Mouse (Mus musculus) layer of hippocampus, adult 9-11 months (tissue): Measurements from ENCODE around the gene D5Ertd579e.

Experiments
- DNase-seq: peaks from one replicate; pipeline ENCODE4 v3.0.0; 2022

D5Ertd579e gene

GRCm38 (mm10) chr5:36567627-36568026 lies 128.2 kb downstream of the D5Ertd579e start:
- no peak for DNase-seq

DNA sequence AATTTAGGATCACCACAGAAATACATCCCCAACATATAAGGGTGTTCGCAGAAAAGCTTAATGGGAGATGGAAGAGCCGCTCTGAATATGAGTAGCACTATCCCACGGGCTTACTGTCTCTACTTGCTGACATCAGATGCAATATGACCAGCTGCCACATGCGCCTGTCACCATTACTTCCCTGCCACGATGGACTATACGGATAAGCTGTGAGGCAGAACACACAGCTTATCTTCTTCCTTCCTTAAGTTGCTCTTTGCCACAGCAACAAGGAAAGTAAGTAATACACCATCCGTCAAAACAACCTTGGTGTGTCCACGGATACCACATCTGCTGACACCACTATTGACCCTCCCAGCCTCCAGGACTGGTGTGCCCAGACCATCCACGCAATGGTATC lies 131.3 kb downstream of the D5Ertd579e start:
- no peak for DNase-seq

DNA sequence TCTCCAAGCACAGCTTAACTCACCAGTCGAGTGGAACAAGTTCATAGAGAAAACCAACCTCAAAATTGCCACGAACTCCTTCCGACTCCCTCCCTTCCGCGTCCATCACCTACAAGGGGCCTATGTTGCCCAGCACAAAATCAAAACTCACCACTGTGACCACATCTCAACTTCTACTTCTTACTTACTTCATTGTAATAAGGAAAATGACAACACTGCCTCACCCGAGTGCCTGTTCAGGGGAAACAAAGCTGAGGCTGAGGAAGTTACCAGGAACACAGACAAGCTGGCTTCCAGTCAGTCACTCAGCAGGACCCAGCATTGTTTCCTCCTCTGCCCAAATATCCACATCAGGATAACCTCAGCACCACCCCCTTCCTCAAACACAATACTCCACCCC lies 132.1 kb downstream of the D5Ertd579e start:
- no peak for DNase-seq

DNA sequence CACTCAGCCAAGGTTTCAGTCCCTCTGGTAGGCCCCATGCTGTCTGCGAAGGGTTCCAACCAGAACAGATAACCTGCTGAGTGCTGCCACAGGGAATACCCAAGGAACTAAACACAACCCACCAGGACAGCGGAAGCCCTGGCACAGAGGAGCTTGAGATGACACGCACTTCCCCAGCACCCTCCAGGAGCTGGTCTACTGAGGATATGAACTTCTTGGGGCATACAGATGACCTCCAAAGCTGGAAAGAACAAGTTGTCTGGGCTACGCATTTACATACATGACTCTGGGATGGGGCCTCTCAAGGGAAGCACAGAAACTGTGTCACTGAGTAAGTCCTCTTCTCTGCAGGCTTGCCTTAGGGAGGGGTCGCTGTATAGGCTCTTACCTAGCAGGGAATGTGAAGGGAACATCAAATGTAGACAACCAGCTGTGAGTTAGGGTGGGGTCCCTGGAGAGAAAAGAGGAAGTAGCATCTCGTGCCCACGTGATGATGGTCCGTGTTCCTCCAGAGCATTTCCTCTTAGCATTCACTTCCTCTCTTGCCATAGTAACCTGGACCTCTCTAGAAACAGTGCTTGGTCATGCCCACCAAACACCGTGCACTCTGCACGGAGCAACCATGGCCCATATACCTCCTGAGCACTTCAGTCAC lies 132.9 kb downstream of the D5Ertd579e start:
- DNase-seq, result peak; percentile 74

- DNase-seq, result peak; percentile 69
Observed at GRCm38 (mm10) chr5:36561509-36561908, 134.3 kb downstream of the D5Ertd579e start.

GRCm38 (mm10) chr5:36560490-36560889 lies 135.3 kb downstream of the D5Ertd579e start:
- no peak for DNase-seq

DNA sequence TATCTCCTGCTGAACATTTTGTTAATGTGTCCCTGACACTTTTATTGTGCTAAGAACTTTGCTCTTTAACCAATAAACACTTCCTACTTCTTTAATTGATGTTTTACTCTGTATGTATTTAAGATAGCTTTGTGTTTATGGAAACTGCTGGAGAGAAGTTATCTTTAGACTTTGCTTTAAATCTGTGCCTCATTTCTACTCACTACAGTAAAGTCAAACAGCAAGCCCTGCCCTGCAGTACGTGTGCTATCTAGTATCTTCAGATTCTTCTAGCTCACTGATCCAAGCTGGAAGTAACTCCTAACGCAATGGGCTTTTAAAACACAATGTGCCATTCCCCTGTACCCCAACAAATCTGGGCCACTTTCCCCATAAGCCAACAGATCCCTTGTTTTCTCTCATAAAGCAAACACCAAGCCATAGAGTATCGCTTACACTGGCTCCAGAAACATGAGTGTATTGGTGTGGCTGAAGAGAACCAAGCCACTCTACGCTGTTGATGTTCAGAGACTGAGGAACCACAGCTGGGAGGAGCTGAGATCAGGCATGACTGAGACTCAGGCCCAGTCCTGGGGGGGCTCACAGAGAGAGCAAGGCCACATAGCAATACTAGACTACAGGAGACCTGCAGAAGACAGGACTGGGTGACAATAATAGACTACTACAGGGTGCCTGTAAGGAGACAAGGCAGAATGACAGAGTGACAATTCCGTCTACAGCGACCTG lies 136.2 kb downstream of the D5Ertd579e start:
- DNase-seq, result no peak

- DNase-seq, result no peak
Observed at GRCm38 (mm10) chr5:36559106-36559505, 136.7 kb downstream of the D5Ertd579e start.

- DNase-seq, result no peak
Observed at GRCm38 (mm10) chr5:36558526-36558925, 137.3 kb downstream of the D5Ertd579e start.

- no peak for DNase-seq
Observed at GRCm38 (mm10) chr5:36557584-36558308, 138.1 kb downstream of the D5Ertd579e start.

DNA sequence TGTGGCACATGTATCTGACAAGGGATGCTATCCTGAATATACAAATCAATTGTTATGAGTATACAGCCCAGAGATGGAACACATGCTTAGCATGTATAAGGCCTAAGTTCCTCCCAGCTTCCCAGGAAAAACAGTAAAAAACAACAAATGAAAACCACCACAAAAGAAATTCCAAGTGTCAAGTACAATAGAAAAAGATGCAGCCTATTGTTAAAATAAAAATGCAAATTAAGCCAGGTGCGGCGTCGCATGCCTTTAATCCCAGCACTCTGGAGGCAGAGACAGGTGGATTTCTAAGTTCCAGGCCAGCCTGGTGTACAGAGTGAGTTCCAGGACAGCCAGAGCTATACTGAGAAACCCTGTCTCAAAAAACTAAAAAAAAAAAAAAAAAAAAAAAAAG lies 138.9 kb downstream of the D5Ertd579e start:
- no peak for DNase-seq

DNA sequence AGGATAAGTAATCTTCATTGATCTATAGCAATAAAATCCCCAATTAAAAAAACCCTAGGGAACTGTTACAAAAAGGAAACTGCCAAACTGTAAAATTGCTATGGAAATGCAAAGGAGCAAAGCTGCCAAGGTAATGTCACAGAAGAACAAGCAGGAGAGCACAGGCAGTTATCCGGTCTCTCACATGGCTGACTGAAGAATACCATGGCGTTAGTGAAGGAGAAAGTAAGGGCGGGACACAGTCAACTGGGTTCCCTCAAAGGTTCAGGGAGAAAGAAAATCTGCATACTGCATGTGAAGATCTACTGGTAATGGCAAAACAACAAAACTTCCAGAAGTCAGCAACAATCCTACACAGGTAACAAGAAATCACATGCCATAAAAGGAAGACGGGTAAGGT lies 139.5 kb downstream of the D5Ertd579e start:
- no peak for DNase-seq

DNA sequence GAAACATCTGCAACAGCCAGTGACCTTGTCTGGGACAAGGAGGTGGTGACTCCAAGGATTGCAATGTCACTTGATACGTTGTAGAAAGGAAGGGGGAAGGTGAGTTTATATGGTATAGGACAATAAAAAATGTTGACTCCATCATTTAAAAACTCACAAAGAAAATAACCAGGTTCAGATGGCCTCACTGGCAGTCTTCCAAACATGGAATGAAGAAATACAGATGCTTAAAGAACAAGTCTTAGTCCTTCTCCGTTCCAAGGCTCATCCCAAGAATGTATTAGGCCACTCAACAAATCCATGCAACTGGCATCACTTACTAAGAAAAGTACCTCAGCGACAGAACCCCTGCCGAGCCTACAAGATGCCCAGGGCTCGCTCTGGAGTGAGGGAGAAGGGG lies 141.3 kb downstream of the D5Ertd579e start:
- no peak for DNase-seq

- no peak for DNase-seq
Observed at GRCm38 (mm10) chr5:36553886-36554285, 141.9 kb downstream of the D5Ertd579e start.

GRCm38 (mm10) chr5:36553056-36553606 lies 142.7 kb downstream of the D5Ertd579e start:
- DNase-seq, result no peak

DNA sequence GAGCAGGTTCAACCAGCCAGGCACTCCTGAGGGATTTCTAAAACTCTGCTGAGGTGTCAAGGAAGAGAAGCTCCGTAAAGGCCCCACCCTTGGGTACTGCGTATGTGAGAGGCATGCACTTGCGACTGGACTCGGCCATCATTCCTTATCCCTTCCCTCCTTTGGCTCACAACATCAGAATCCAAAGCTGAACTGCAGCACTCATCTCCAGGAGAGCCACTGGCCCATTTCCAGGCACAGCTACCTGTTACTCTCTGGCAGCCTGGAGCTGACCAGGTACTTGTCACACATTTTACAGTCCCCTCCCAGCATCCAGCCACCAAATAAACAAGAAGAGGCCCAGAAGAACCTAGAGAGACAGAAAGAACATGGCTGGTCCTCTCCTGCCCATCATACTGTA lies 143.4 kb downstream of the D5Ertd579e start:
- DNase-seq, result no peak
